Mouse (Mus musculus): ENCODE measurements around the gene Inpp5a.

Inpp5a gene

DNA sequence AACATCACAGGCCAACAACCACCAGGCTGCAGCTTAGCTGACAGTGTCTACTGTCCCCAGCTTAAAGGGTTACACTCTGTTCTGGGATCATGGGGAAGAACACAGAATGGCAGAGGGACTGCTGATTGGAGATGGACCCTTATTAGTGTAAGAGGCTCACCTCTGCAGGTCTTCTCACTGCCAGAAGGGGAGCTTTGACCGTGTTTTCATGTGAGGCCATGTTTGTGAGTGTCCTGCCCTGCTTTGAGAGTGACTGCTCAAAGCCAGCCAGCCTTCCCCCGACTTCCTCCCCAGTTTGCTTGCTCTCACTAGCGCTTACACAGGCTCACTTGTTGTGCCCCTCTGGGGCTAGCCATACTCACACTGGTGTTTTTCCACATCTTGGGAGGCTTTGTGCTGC, 58.5 kb downstream of the Inpp5a start:
- no peak for DNase-seq

DNA sequence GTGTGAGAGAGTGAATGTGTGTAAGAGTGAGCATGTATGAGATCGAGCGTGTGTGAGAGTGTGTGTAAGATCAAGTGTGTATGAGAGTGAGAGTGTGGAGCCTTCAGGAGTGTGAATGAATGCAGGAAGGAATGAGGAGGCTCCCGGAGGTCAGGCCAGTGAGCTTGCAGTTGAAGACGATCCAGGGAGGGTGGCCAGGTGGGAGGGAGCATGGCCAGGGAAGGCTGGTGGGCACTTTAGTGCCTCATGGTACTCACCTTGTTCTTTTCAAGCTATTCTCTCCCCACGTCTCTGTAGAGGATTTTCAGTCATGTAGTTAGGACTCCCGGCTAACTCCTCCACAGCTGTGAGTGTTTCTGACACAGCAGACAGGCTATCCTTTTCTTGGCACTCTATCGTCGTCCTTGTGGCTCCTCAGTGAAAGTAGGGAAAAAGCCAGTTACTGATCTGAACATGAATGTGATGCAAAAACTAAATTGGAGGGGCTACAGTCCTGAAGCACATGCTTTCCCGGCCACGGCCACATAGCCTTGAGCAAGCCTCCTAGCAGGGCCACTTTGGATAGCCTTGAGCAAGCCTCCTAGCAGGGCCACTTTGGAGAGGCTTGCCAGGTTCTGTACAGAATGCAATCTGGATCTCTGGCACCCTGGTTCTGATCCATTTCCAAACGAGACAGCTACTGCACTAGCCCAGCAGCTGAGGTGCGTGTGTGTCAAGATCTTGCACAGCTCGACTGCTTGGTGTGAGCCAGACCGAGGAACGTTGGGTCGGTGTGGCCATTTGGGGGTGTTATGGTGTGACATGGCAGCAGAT, 61.5 kb downstream of the Inpp5a start:
- DNase-seq, result no peak

GRCm38 (mm10) chr7:139451711-139452110, 62.8 kb downstream of the Inpp5a start:
- no peak for DNase-seq

GRCm38 (mm10) chr7:139452199-139452598, 63.3 kb downstream of the Inpp5a start:
- no peak for DNase-seq

DNA sequence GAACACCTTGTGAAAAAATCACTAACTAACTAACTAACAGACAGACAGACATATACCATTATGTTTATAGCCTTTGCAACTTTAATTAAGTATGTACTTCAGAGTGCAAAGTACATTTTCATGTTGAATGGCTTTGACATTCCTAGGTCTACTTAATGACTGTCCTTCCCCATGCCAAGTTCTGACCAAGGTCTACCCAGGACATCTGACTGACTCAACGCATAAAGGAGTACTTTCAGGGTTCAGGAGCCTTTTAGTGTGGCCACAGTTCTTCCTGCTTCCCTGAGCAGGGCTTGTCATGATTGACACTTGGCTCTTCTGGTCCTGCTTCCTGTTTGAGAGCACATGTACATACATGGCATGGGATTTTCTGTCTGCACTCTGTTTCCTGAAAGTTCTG, 64.3 kb downstream of the Inpp5a start:
- DNase-seq, result no peak

DNA sequence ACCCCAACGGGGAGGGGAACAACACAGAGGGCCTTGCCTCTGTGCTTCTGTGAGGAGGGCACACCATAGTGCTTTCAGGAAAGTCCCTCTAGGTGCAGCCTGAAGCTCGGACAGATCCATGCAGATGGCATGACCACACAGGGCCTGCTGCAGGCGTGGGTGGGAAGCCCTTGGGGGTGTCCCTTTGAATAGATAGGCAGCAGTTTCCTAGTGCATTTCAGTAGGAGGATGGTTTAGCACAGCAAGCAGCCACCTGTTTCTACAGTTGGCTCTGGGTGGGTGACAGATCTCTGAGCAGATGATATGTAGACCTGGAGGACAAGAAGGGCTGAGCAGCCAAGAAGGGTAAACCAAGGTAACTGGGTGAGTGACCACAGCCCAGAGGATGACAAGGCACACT, 65.4 kb downstream of the Inpp5a start:
- no peak for DNase-seq

DNA sequence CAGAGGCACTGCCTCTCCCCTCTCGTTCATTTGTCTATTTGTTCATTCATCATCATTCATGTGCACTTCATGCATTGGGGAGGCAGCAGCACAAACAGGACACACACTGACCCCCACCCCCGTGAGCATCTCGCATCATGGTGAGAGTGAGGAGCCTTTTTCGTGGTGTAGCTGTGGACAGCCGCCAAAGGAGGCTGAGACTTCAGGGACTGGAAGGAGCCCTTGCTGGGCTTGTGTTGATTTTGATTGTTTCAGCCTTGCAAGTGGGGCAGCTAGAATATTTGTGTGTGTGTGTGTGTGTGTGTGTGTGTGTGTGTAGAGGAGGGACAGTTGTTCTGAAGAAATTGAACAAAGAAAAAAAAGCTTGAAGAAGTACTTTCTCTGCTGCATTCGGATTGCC, 67.8 kb downstream of the Inpp5a start:
- DNase-seq, result no peak

GRCm38 (mm10) chr7:139461344-139461743, 72.4 kb downstream of the Inpp5a start:
- no peak for DNase-seq

DNA sequence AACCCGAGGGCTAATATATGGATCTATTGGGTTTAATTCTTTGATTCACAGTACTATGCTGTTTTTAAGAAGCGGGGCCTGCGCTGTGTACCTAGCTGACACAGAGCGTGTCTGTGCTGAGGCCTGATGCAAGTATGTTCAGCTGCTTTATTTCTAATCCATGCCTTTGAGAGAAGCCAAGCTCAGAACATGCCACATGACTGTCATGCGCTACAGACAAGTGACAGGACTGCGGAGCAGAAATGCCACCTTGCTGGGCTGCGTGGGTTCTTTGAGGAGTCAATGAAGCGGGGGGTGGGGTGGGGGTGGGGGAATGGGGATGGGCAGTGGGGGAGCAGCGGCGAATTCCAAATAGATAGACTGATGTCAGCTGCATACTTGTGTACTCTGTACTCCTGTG, 73.2 kb downstream of the Inpp5a start:
- DNase-seq, result no peak

DNA sequence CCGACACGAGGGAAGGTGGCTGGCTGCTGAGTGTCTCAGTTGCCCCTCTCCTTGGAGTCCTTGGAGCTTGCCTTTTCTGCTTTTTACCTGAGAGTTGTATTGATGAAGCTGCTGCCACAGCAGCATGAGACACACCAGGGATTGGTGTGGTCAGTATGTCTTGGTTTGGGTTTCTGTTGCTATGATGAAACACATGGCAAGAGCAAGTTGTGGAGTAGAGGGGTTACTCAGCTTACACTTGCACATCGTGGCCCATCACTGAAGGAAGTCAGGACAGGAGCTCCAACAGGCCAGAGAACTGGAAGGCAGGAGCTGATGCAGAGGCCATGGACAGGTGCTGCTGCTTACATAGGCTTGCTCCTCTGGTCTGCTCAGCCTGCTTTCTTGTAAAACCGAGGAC, 76.6 kb downstream of the Inpp5a start:
- DNase-seq, result no peak

GRCm38 (mm10) chr7:139466484-139467176, 77.7 kb downstream of the Inpp5a start:
- no peak for DNase-seq

DNA sequence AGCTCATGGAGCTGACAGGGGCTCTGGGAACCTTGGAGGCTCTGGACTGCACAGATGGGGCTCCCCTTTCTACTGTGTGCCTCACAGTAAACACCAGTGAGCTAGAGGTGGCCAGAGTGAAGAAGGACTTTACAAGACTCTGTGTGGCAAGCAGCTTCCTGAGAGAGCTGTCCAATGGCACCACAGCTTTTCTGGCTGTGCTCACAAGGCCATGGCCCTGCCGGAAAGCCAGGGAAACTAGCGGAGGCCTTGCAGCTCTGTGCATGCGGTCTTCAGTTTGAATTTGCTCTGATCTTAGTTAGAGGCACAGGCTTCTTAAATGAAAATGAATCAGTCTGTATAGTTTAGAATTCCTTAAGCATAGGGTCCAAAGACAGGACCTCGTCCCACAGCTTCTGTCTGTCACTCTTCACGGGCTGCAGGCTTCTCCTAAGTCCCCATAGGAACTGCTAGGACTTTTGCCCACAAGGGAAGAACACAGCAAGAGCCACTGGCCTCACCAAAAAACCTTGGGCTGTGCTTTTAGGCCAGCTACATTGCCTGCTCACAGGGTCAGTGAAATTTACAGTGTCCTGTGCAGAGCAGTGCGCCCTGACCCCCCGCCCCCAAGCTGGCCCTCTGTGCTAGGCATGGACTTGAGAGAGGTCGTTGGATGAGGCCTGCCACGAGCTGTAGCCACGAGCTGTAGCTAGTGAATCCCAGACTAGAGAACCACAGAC, 78.4 kb downstream of the Inpp5a start:
- no peak for DNase-seq

GRCm38 (mm10) chr7:139467896-139468279, 79.0 kb downstream of the Inpp5a start:
- no peak for DNase-seq

GRCm38 (mm10) chr7:139468440-139468839, 79.5 kb downstream of the Inpp5a start:
- no peak for DNase-seq

- DNase-seq, result no peak
Observed at GRCm38 (mm10) chr7:139469457-139469856, 80.5 kb downstream of the Inpp5a start.

GRCm38 (mm10) chr7:139470481-139470880, 81.6 kb downstream of the Inpp5a start:
- no peak for DNase-seq

DNA sequence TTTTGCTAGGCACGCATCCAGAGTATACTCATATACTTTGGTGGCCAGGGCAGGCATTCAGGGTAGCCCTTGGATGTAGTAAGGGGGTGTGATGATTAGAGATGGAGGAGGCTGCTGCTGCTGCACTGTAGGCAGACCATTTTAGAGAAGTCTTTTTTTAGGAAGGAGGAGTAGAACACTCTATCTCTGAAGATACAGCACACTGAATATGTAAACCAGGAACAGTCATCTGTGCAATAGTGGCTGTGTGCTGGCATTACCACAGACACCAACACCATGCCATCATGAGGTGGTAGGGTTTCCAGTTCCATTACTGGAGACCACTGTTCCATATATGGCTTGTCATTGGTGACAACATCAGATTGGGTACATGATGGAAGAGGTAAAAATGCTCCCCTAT, 83.1 kb downstream of the Inpp5a start:
- DNase-seq, result no peak

DNA sequence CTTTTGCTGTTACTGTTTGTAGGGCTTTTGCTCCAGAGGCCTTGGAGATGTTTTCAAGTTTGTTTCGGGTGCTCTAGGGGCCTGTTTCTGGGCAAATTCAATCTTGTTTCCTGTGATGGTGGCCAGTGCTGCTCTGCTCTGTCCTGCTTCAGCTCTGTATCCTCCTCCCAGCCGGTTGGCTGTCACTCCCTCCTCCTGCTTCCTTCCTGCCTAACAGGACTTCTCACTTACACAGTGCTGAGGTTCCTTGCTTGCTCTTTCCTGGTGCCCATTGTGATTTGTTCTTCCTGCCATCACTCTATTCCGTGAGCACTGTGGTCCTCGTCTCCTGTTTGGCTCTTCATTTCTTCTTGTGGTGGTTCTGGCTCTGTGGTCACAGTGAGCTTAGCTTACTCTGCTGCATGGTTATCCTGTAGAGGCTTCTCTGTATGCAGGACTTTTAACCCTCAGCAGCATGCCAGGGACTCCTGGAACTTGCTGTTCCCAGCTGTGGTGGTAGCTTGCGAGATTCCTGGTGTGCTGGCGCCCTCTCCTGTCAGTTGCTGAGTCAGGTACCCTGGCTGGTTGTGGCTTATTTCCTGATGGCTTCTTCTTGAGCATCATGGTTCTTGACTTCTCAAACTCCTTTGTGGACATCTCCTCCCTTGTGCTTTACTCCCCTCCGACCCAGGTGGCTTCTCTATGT, 84.1 kb downstream of the Inpp5a start:
- peak; percentile 81 for DNase-seq

- DNase-seq, result no peak
Observed at GRCm38 (mm10) chr7:139475896-139476295, 87.0 kb downstream of the Inpp5a start.

GRCm38 (mm10) chr7:139476700-139477099, 87.8 kb downstream of the Inpp5a start:
- DNase-seq, result no peak

DNA sequence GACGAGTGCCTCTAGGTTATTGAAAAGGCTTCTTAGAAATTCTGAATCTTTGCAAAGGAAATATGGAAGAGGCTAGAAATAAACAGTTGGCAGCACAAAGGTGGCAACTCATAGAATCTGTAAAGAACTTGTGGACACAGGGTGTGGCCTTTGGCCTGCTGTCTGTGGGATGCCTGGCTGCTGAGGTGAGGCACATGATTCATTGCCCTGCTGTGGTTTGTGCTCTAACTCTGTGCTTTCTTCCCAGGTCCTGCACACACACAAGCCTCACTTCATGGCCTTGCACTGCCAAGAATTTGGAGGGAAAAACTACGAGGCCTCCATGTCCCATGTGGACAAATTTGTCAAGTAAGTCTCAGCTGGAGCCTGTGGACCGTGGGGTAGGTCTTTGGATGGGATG, 88.8 kb downstream of the Inpp5a start:
- DNase-seq, result no peak

DNA sequence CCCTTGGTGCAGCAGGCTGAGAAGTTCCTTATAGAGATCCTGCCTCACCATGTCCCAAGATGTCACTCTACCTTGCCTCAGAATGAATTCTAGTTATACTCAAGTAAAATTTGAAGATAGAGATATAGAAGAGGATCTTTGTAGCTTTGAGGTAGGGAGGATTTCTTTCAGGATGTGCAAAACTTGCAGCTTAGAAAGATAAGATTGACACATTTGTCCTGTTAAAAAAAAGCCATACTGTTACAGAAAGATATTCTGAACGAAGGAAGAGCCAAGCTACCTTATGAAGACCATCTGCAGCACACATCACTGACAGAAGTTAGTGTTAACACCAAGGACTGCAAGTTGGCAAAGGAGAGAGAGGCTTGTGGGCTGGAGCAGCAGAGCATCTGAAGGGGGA, 90.2 kb downstream of the Inpp5a start:
- DNase-seq, result no peak

DNA sequence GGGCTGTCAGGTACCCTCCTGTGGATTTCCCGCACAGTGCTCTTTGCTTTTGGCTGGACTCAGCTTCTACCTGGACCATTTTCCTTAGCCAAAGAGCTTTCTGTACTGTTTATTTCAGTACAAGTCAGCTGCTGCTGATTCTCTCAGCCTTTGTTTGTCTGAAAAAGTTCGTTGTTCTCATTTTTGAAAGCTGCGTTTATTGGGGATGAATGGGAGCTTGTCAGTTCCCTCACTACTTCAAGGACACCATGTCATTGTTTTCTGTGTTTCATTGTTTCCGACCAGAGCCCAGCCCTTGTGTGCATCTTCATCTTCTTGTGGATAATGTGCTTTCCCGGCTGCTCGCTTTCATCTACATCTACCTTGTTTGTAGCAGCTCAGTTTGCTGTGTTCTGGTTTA, 90.7 kb downstream of the Inpp5a start:
- DNase-seq, result no peak

Measured in B cell, adult 2 months (primary cell).